Mouse (Mus musculus) CH12.LX (cell line): ENCODE results near the gene March10. TPM values are rescaled to one million over a fixed set of nuclear protein-coding genes. Genes with fewer than 3 reads are reported as not detected.

Experiments used
- DNase-seq: peaks from one replicate; pipeline ENCODE4 v3.0.0-alpha.2; 2013; ENCODE audit errors: extremely low read depth
- H3K27ac ChIP-seq: 2 replicates; pipeline ENCODE4 v1.5.1; 2012; ENCODE audit warnings: low read depth, mild to moderate bottlenecking, control low read depth, moderate library complexity; ENCODE audit not compliant: insufficient read depth
- H3K27me3 ChIP-seq: replicated peaks from 2 replicates; pipeline ENCODE3; 2012; ENCODE audit warnings: inconsistent platforms
- H3K36me3 ChIP-seq, 2 experiments: replicated peaks in 1 of 2; 2 replicates each; pipeline versions ENCODE3 to v1.6.1; 2012; ENCODE audit warnings: inconsistent platforms in 1 of 2, low read length in 1 of 2, mild to moderate bottlenecking in 1 of 2, mixed read lengths in 1 of 2, moderate library complexity in 1 of 2; ENCODE audit not compliant: control insufficient read depth in 1 of 2, insufficient read depth in 1 of 2
- H3K4me1 ChIP-seq, 2 experiments: 2 replicates each; pipeline ENCODE4 v1.6.1; 2012; ENCODE audit warnings: inconsistent platforms in 1 of 2, moderate library complexity in 1 of 2; ENCODE audit not compliant: insufficient read depth in 2 of 2, control insufficient read depth in 1 of 2
- H3K4me2 ChIP-seq: 2 replicates; pipeline ENCODE4 v1.6.1; 2012; ENCODE audit warnings: low read depth, mild to moderate bottlenecking, control low read depth; ENCODE audit not compliant: poor library complexity, insufficient read depth, severe bottlenecking
- H3K4me3 ChIP-seq, 3 experiments: fragments of 150-350 bp in 1 of 3; sonication (generic) in 1 of 3; replicated peaks in 1 of 3; 2 replicates each; pipeline versions ENCODE3 to v1.5.1; 2011 to 2012; ENCODE audit warnings: low read depth in 2 of 3, low read length in 2 of 3, mild to moderate bottlenecking in 2 of 3, moderate library complexity in 2 of 3, control low read depth in 1 of 3, improper control_type of control experiment in 1 of 3, inconsistent platforms in 1 of 3, mixed read lengths in 1 of 3; ENCODE audit not compliant: poor library complexity in 1 of 3
- H3K79me2 ChIP-seq: replicated peaks from 2 replicates; pipeline ENCODE4 v1.6.1; 2012; ENCODE audit warnings: mild to moderate bottlenecking, moderate library complexity; ENCODE audit not compliant: control insufficient read depth, poor library complexity, insufficient read depth, severe bottlenecking; ENCODE audit errors: extremely low read depth
- H3K9ac ChIP-seq: 2 replicates; pipeline ENCODE4 v1.6.1; 2012; ENCODE audit warnings: low read depth, mild to moderate bottlenecking, control low read depth, moderate library complexity; ENCODE audit not compliant: insufficient read depth
- H3K9me3 ChIP-seq: replicated peaks from 2 replicates; pipeline ENCODE3; 2012; ENCODE audit warnings: low read length, inconsistent platforms, mixed read lengths
- BHLHE40 ChIP-seq: IDR thresholded peaks from 2 replicates; pipeline ENCODE4 v1.6.1; 2011; ENCODE audit warnings: mild to moderate bottlenecking, low read depth, low read length, improper control_type of control experiment
- CHD1 ChIP-seq: IDR thresholded peaks from 2 replicates; pipeline ENCODE4 v1.6.1; 2012; ENCODE audit warnings: low read depth, low read length, improper control_type of control experiment, inconsistent platforms
- CHD2 ChIP-seq: IDR thresholded peaks from 2 replicates; pipeline ENCODE4 v1.6.1; 2011; ENCODE audit warnings: low read length, improper control_type of control experiment
- EP300 ChIP-seq: IDR thresholded peaks from 2 replicates; pipeline ENCODE4 v1.6.1; 2011; ENCODE audit warnings: low read length, improper control_type of control experiment
- ETS1 ChIP-seq: conservative IDR thresholded peaks from 2 replicates; pipeline ENCODE4 v1.6.1; 2012; ENCODE audit warnings: low read depth, mild to moderate bottlenecking, inconsistent platforms, low read length, improper control_type of control experiment, moderate library complexity
- GABPA ChIP-seq: IDR thresholded peaks from 2 replicates; pipeline ENCODE4 v1.6.1; 2012; ENCODE audit warnings: low read depth, low read length, improper control_type of control experiment, inconsistent platforms; ENCODE audit not compliant: insufficient replicate concordance
- MAFK ChIP-seq: IDR thresholded peaks from 2 replicates; pipeline ENCODE4 v1.6.1; 2011; ENCODE audit warnings: low read length, improper control_type of control experiment; ENCODE audit not compliant: insufficient replicate concordance
- MAX ChIP-seq: IDR thresholded peaks from 2 replicates; pipeline ENCODE4 v1.6.1; 2011; ENCODE audit warnings: low read length, improper control_type of control experiment
- MXI1 ChIP-seq: IDR thresholded peaks from 2 replicates; pipeline ENCODE4 v1.6.1; 2011; ENCODE audit warnings: mild to moderate bottlenecking, low read depth, low read length, improper control_type of control experiment
- NELFE ChIP-seq: IDR thresholded peaks from 2 replicates; pipeline ENCODE4 v1.6.1; 2011; ENCODE audit warnings: low read depth, low read length, improper control_type of control experiment
- PAX5 ChIP-seq: IDR thresholded peaks from 2 replicates; pipeline ENCODE4 v1.6.1; 2012; ENCODE audit warnings: low read length, inconsistent platforms, mixed read lengths
- POLR2A ChIP-seq: IDR thresholded peaks from 2 replicates; pipeline ENCODE4 v1.6.1; 2011; ENCODE audit warnings: low read depth, mild to moderate bottlenecking, improper control_type of control experiment, low read length
- POLR2AphosphoS2 ChIP-seq: IDR thresholded peaks from 2 replicates; pipeline ENCODE4 v1.6.1; 2011; ENCODE audit warnings: low read depth, low read length, improper control_type of control experiment
- RAD21 ChIP-seq: IDR thresholded peaks from 2 replicates; pipeline ENCODE4 v1.6.1; 2011; ENCODE audit warnings: low read depth, mild to moderate bottlenecking, low read length, improper control_type of control experiment, moderate library complexity
- SIN3A ChIP-seq: IDR thresholded peaks from 2 replicates; pipeline ENCODE4 v1.6.1; 2012; ENCODE audit warnings: low read length, improper control_type of control experiment, inconsistent platforms
- TBP ChIP-seq: conservative IDR thresholded peaks from 2 replicates; pipeline ENCODE4 v1.6.1; 2011; ENCODE audit warnings: low read depth, low read length, improper control_type of control experiment
- TCF12 ChIP-seq: IDR thresholded peaks from 2 replicates; pipeline ENCODE4 v1.6.1; 2014; ENCODE audit warnings: low read depth, mild to moderate bottlenecking, inconsistent platforms, low read length, improper control_type of control experiment
- UBTF ChIP-seq: IDR thresholded peaks from 2 replicates; pipeline ENCODE4 v1.6.1; 2012; ENCODE audit warnings: low read depth, mild to moderate bottlenecking, inconsistent platforms, low read length, improper control_type of control experiment, moderate library complexity
- USF2 ChIP-seq: conservative IDR thresholded peaks from 2 replicates; pipeline ENCODE4 v1.6.1; 2011; ENCODE audit warnings: low read depth, low read length, improper control_type of control experiment
- ZKSCAN1 ChIP-seq: IDR thresholded peaks from 2 replicates; pipeline ENCODE4 v1.6.1; 2012; ENCODE audit warnings: low read depth, inconsistent platforms, low read length, improper control_type of control experiment, borderline replicate concordance
- ZNF384 ChIP-seq: IDR thresholded peaks from 2 replicates; pipeline ENCODE4 v1.6.1; 2012; ENCODE audit warnings: low read depth, low read length, improper control_type of control experiment, inconsistent platforms
- dilution Hi-C: fragments of 300-500 bp; cut with MboI; formaldehyde crosslinking; loops from 2 replicates; pipeline ENCODE4 v1.14.3; 2020; ENCODE audit warnings: low sequenced_read_pairs; ENCODE audit not compliant: extremely low pct_unique_long_range_greater_than_20kb, extremely low pct_ligation_motif_present
- in situ Hi-C: fragments of 300-500 bp; cut with MboI; formaldehyde crosslinking; loops from 3 replicates; pipeline ENCODE4 v1.14.3; 2019; ENCODE audit warnings: low sequenced_read_pairs, low pct_ligation_motif_present, low pct_unique_long_range_greater_than_20kb, mixed read lengths
- polyA plus RNA-seq: library from polyadenylated mRNA; unstranded; fragments of >175 nt; gene quantifications from 2 replicates; pipeline ENCODE4 v1.2.1, GENCODE M21; 2012; ENCODE audit warnings: low read depth; ENCODE audit not compliant: insufficient read length
- total RNA-seq, 2 experiments: library from RNA; depleted of rRNA; stranded (reverse); fragments of 300-350 nt in 1 of 2; fragments of >200 nt in 1 of 2; gene quantifications; 2 replicates each; pipeline ENCODE4 v1.2.3; 2012 to 2014

March10 gene
- total and polyA plus RNA-seq, 3 experiments: not detected

DNA sequence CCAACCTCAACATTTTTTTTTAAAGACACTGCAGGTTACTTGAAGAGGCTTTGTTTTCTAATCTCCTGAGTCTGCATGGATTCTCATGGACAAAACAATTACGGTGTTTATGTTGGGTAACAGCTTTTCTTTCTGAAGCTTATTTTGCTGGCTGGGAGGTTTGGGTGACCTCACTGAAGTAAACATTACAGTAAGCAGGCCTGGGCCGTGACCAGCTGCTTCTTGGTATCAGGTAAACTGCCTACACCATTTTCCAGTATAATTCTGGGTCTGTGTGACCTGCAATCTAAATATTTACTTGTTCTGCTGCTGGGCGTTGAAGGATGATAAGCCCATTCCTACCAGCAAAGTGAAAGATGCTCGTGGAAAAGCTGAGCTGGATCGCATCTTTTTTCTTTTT is 30.1 kb downstream of the March10 start:
- no peaks in the 10 kb centered on the region for H3K79me2 ChIP-seq
- dilution Hi-C loops (no loop called here), in situ Hi-C loops (no loop called here)

DNA sequence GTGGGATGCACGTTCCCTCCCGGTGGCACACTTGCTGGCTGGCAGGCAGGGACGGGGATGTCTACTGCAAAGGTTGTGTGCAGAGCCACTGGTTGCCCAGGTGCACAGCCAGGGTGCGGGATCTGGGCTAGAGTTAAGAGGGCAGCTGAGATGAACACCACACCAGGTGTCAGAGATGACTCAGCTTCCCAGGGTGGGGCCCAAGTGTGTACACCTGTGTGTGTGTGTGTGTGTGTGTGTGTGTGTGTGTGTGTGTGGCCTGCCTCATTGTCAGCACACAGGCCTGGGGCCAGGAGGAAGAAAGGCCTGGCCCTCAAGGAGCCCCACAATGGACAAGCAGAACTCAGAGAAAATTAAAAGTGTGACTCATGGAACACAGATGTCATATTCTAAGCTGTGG is 31.9 kb downstream of the March10 start:
- Histone ChIP-seq H3K9ac (no peak overlapping the region), H3K79me2 (no peaks in the 10 kb centered on the region), H3K27ac (no peak overlapping the region), H3K4me3 (no peak overlapping the region), H3K36me3 (no peaks in the 10 kb centered on the region), H3K4me2 (no peak overlapping the region), H3K9me3 (no peaks in the 10 kb centered on the region), H3K27me3 (no peaks in the 10 kb centered on the region)
- in situ Hi-C loops (no loop called here), dilution Hi-C loops (no loop called here)
- no peak for TF ChIP-seq MXI1
- TF ChIP-seq EP300: no peak; the same call in 1 of the 2 replicates
- TF ChIP-seq TBP: no peak
- 0 out of 2 replicates have a peak, but pooled peaks have one; percentile 40 for TF ChIP-seq ETS1
- TF ChIP-seq ZKSCAN1: no peak
- TF ChIP-seq UBTF: no peak
- TF ChIP-seq TCF12: peak; percentile 79
- TF ChIP-seq SIN3A: no peak
- no peak for TF ChIP-seq BHLHE40
- TF ChIP-seq MAX: no peak
- TF ChIP-seq, all 38 proteins: peak for 2
- DNase-seq: peak; percentile 46
- H3K4me1 ChIP-seq: peaks cover 12 to 31% of the 10 kb centered on the region in 2 experiments

More for the DNA sequence above, 30.1 kb downstream of the March10 start:
- Histone ChIP-seq H3K4me2 (no peak overlapping the region), H3K9ac (no peak overlapping the region), H3K4me1 (peaks cover 4 to 13% of the 10 kb centered on the region in 2 experiments; a peak in 3 of 4 replicates), H3K36me3 (no peaks in the 10 kb centered on the region), H3K27ac (no peak overlapping the region), H3K4me3 (no peak overlapping the region), H3K9me3 (no peaks in the 10 kb centered on the region), H3K27me3 (no peaks in the 10 kb centered on the region)
- DNase-seq: no peak
- no peak for TF ChIP-seq MAX
- no peak for TF ChIP-seq GABPA
- TF ChIP-seq UBTF: no peak
- TF ChIP-seq TCF12: no peak
- no peak for TF ChIP-seq TBP
- no peak for TF ChIP-seq POLR2A
- no peak for TF ChIP-seq NELFE
- no peak for TF ChIP-seq CHD2
- no peak for TF ChIP-seq USF2
- TF ChIP-seq PAX5: no peak
- no peak for TF ChIP-seq POLR2AphosphoS2
- TF ChIP-seq MAFK: no peak
- no peak for TF ChIP-seq EP300
- no peak for TF ChIP-seq ZNF384
- no peak for TF ChIP-seq RAD21
- no peak for TF ChIP-seq CHD1
